Mouse (Mus musculus) common myeloid progenitor, adult 5-6 weeks (primary cell): ENCODE results near the gene Mlh1. TPM values are rescaled to one million over a fixed set of nuclear protein-coding genes. Genes with fewer than 3 reads are reported as not detected.

Experiments used
- total RNA-seq: library from RNA; stranded (forward); fragments of 200-1000, 187-1606 nt; gene quantifications from 2 replicates; pipeline ENCODE4 v1.2.3, GENCODE M21; 2017

Gene Mlh1
- total RNA-seq, 1 experiment from 2014 or later: 46.5 TPM

Other genes with a start within 250 kb of the Mlh1 start
- 9.6 and 10.5 TPM in 2 replicates for gene Ccrl2, start 214.3 kb downstream of the Mlh1 start, total RNA-seq
- 70.2 and 77.5 TPM in 2 replicates for gene Lrrfip2, start 154.2 kb downstream of the Mlh1 start, total RNA-seq
- gene Epm2aip1, start 138 bp upstream of the Mlh1 start, total RNA-seq: 22.5 and 33.7 TPM in 2 replicates
- gene Trank1, start 39.9 kb upstream of the Mlh1 start, total RNA-seq: not detected in 2 replicates
- gene Dclk3, start 167.3 kb upstream of the Mlh1 start, total RNA-seq: not detected in 2 replicates